Mouse (Mus musculus): ENCODE data around the gene Fbxo3.
"Not testable (repeated sequence)": the region's sequence is repeated elsewhere in the genome, so short reads cannot be mapped to it uniquely, and the experiment has no call there.

The Fbxo3 gene

GRCm38 (mm10) chr2:104027458-104028138 lies at the start of gene Fbxo3:
TSS of gene Fbxo3 (plus strand) at chr2:104027721.
- peak; percentile 67 for DNase-seq (ENCODE audit: low spot score)

GRCm38 (mm10) chr2:103982250-103982649 lies 45.3 kb upstream of the Fbxo3 start:
- peak; percentile 46 for DNase-seq (ENCODE audit: low spot score)

GRCm38 (mm10) chr2:103983146-103983545 lies 44.4 kb upstream of the Fbxo3 start:
- DNase-seq (ENCODE audit: low spot score): no peak

- DNase-seq (ENCODE audit: low spot score): not testable (repeated sequence)
Measured at GRCm38 (mm10) chr2:103987595-103987994, 39.9 kb upstream of the Fbxo3 start.

GRCm38 (mm10) chr2:103989724-103990123 lies 37.8 kb upstream of the Fbxo3 start:
- DNase-seq (ENCODE audit: low spot score): no peak

GRCm38 (mm10) chr2:103991303-103991702 lies 36.2 kb upstream of the Fbxo3 start:
- DNase-seq (ENCODE audit: low spot score): no peak

- DNase-seq (ENCODE audit: low spot score): no peak
Measured at GRCm38 (mm10) chr2:103992162-103992561, 35.4 kb upstream of the Fbxo3 start.

- DNase-seq (ENCODE audit: low spot score): no peak
Measured at GRCm38 (mm10) chr2:103992618-103993332, 34.7 kb upstream of the Fbxo3 start.

- DNase-seq (ENCODE audit: low spot score): no peak
Measured at GRCm38 (mm10) chr2:104001076-104001475, 26.4 kb upstream of the Fbxo3 start.

- no peak for DNase-seq (ENCODE audit: low spot score)
Measured at GRCm38 (mm10) chr2:104001861-104002260, 25.7 kb upstream of the Fbxo3 start.

- no peak for DNase-seq (ENCODE audit: low spot score)
Measured at GRCm38 (mm10) chr2:104002711-104003413, 24.7 kb upstream of the Fbxo3 start.

GRCm38 (mm10) chr2:104007793-104008519 lies 19.6 kb upstream of the Fbxo3 start:
- no peak for DNase-seq (ENCODE audit: low spot score)

GRCm38 (mm10) chr2:104008853-104009252 lies 18.7 kb upstream of the Fbxo3 start:
- not testable (repeated sequence) for DNase-seq (ENCODE audit: low spot score)

GRCm38 (mm10) chr2:104023096-104023495 lies 4.4 kb upstream of the Fbxo3 start:
- DNase-seq (ENCODE audit: low spot score): no peak

GRCm38 (mm10) chr2:104024656-104025055 lies 2.9 kb upstream of the Fbxo3 start:
- no peak for DNase-seq (ENCODE audit: low spot score)

- no peak for DNase-seq (ENCODE audit: low spot score)
Measured at GRCm38 (mm10) chr2:104028139-104028723, 710 bp downstream of the Fbxo3 start, which contains the start of gene 4931422A03Rik. TSS of gene 4931422A03Rik (minus strand) at chr2:104028361.

- no peak for DNase-seq (ENCODE audit: low spot score)
Measured at GRCm38 (mm10) chr2:104029074-104029473, 1.6 kb downstream of the Fbxo3 start.

- DNase-seq (ENCODE audit: low spot score): no peak
Measured at GRCm38 (mm10) chr2:104030381-104030780, 2.9 kb downstream of the Fbxo3 start.

GRCm38 (mm10) chr2:104032056-104032455 lies 4.5 kb downstream of the Fbxo3 start:
- no peak for DNase-seq (ENCODE audit: low spot score)

GRCm38 (mm10) chr2:104034832-104035472 lies 7.4 kb downstream of the Fbxo3 start:
- DNase-seq (ENCODE audit: low spot score): peak; percentile 6

GRCm38 (mm10) chr2:104035595-104035994 lies 8.1 kb downstream of the Fbxo3 start:
- no peak for DNase-seq (ENCODE audit: low spot score)
